Comparison of ENCODE assay signal across 7 mouse cellular contexts in the genomic region with DNA sequence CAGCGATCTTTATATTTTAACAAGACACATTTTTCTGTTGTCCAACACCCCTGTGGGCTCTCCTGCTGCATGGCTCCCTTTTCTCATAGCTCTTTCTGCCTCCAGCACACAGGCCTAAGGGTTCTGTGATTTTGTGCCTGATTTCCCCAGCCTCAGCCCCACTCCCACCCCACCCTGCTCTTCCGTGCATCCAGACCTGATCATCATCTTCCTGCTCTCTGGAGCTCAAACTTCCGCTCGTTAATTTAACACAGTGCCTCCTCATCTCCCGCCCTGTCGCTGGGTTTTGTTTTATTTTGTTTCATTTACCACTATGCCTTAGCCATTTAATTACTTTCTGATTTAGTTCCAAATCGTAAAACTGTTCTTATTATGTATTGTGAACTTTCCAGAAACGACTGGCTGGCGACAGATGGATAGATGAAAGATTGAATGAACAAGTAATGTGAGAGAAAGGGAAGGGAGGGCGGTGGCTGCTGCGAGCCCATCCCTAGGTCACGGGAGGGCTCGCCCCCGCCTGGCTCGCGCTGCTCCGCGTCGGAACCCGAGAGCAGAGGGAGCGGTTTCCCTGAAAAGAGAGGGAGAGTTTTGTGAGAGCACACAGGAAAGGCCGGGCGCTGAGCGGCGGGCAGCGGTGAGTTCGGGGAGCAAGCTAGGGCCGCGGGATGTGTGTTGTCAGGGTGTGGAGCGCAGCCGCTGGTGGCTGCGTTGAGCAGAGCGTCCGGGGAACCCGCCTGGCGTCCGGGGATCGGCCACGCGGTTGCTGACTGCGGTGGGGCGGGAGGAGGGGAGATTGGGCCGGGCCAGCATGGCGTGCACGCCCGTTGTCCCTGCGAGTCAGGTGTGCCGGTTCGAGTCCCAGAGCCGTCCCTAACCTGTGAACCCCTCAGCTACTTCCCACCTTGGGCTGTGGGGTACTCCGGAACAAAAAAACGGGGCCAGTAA. TPM values are rescaled to one million over a fixed set of nuclear protein-coding genes. Genes with fewer than 3 reads are reported as not detected.
A peak's percentile ranks its signal among the peaks of the same experiment; 100 is the strongest.
DNase-seq lines count a peak whose midpoint lies in the region; ATAC-seq lines count a peak whose summit lies in the region.

Gene Agk, plus strand, starts transcription at position 276 of the 945 bp plus-strand sequence.

- peak within 1 kb of the TSS; percentile 83 for H3K4me3 ChIP-seq in intestine, embryonic 15.5 days (replicated peaks)
- H3K4me3 ChIP-seq in midbrain, embryonic 10.5 days, result peak within 1 kb of the TSS; percentile 84

- H3K9me3 ChIP-seq in intestine, embryonic 15.5 days, result no peaks in the 10 kb centered on the region
- no peaks in the 10 kb centered on the region for H3K9me3 ChIP-seq in midbrain, embryonic 10.5 days (replicated peaks)

- intact Hi-C loops in gastrocnemius, postnatal 36 days (cut with DNase I), result loop anchor here (5.0 kb wide), 1 partner anchor 147 kb away; the partner anchor contains the start of gene Ssbp1
- intact Hi-C loops in left cerebral cortex, postnatal 25 days (cut with DNase I), result loop anchor here (2.0 kb wide), 1 partner anchor 66 kb away; no protein-coding TSS in a partner anchor

- 0 out of 2 replicates have a peak, but pooled peaks cover 7% of the 10 kb centered on the region for H3K4me1 ChIP-seq in intestine, embryonic 15.5 days (replicated peaks)
- H3K4me1 ChIP-seq in midbrain, embryonic 10.5 days, result peaks cover 14% of the 10 kb centered on the region

- peak; percentile 83 to 94 for DNase-seq in adrenal gland, adult (ENCODE audit: inconsistent age in 2 of 2, low spot score in 1 of 2)
- DNase-seq in embryo, embryonic 11 days, result peak; percentile 89
- peak; percentile 60 to 66 for DNase-seq in gastrocnemius, postnatal 36 days
- peak; percentile 71 to 73 for DNase-seq in left cerebral cortex, postnatal 25 days (ENCODE audit: low spot score in 2 of 2)
- DNase-seq in midbrain, embryonic 10.5 days (ENCODE audit: low spot score), result peak; percentile 87
- peak; percentile 69 for DNase-seq in right cerebral cortex, postnatal 4 days

- H3K27me3 ChIP-seq in intestine, embryonic 15.5 days (replicated peaks), result no peaks in the 10 kb centered on the region
- no peaks in the 10 kb centered on the region for H3K27me3 ChIP-seq in midbrain, embryonic 10.5 days (ENCODE audit: low read depth, poor library complexity, severe bottlenecking)

- 2% methylated on average over 52 of the region's 52 CpGs for WGBS in intestine, embryonic 15.5 days
- WGBS in midbrain, embryonic 10.5 days, result 3% methylated on average over 52 of the region's 52 CpGs

- peak within 1 kb of the TSS; percentile 61 for H3K4me2 ChIP-seq in intestine, embryonic 15.5 days (replicated peaks)

- peak within 1 kb of the TSS; percentile 93 for H3K27ac ChIP-seq in intestine, embryonic 15.5 days
- H3K27ac ChIP-seq in midbrain, embryonic 10.5 days (replicated peaks), result peak within 1 kb of the TSS; percentile 96

- H3K9ac ChIP-seq in intestine, embryonic 15.5 days, result peak within 1 kb of the TSS; percentile 75

- H3K36me3 ChIP-seq in intestine, embryonic 15.5 days, result no peaks in the 10 kb centered on the region
- H3K36me3 ChIP-seq in midbrain, embryonic 10.5 days, result peaks cover 13% of the 10 kb centered on the region

- peak; percentile 96 for ATAC-seq in intestine, embryonic 15.5 days

RNA-seq across cellular contexts. Expression of gene Agk, which starts in this region (rescaled TPM):
- 1 to 10 TPM; 5.4 to 8.2 TPM for total RNA-seq in gastrocnemius, postnatal 36 days (2021)
- polyA plus RNA-seq in intestine, embryonic 15.5 days (2015; fragmentation: Nextera tagmentation; extraction: Ambion mirVana), result 35.4 and 37.9 TPM in 2 replicates
- 10 to 100 TPM; 44.4 to 48.9 TPM for total RNA-seq in left cerebral cortex, postnatal 25 days (2021)
- 46.3 and 47.6 TPM in 2 replicates for polyA plus RNA-seq in midbrain, embryonic 10.5 days (2016; fragmentation: Nextera tagmentation; extraction: Ambion mirVana)

Comparison
In these comparisons a context has a peak if more than half of its experiments do, and no peak if none do; other contexts are left out.
1. Peak in every context shown above with its lines: DNase-seq, ATAC-seq, H3K4me3 ChIP-seq and H3K27ac ChIP-seq.
2. RNA of gene Agk (total RNA-seq): 44.4 to 48.9 TPM in left cerebral cortex, postnatal 25 days; 5.4 to 8.2 TPM in gastrocnemius, postnatal 36 days; every median in the first group is over 4 times any median in the second.